Mouse (Mus musculus) midbrain, embryonic 10.5 days (tissue): ENCODE measurements around the gene Bmp2k. TPM values are rescaled to one million over a fixed set of nuclear protein-coding genes. Genes with fewer than 3 reads are reported as not detected.

Experiments used
- DNase-seq: peaks from one replicate; pipeline ENCODE4 v3.0.0-alpha.2; 2017; ENCODE audit warnings: low spot score
- H3K27ac ChIP-seq: fragments of 300-500 bp; sonication (generic); replicated peaks from 2 replicates; pipeline ENCODE4 v1.5.1; 2016; ENCODE audit warnings: mild to moderate bottlenecking
- H3K27me3 ChIP-seq: fragments of 300-500 bp; sonication (generic); 2 replicates; pipeline ENCODE4 v1.6.1; 2016; ENCODE audit warnings: low read depth, mild to moderate bottlenecking; ENCODE audit not compliant: poor library complexity, severe bottlenecking
- H3K36me3 ChIP-seq: fragments of 300-500 bp; sonication (generic); 2 replicates; pipeline ENCODE4 v1.6.1; 2016; ENCODE audit warnings: mild to moderate bottlenecking, moderate library complexity
- H3K4me1 ChIP-seq: fragments of 300-500 bp; sonication (generic); 2 replicates; pipeline ENCODE4 v1.6.1; 2016
- H3K4me3 ChIP-seq: fragments of 300-500 bp; sonication (generic); 2 replicates; pipeline ENCODE4 v1.5.1; 2016; ENCODE audit warnings: mild to moderate bottlenecking, moderate library complexity
- H3K9me3 ChIP-seq: fragments of 300-500 bp; sonication (generic); replicated peaks from 2 replicates; pipeline ENCODE4 v1.6.1; 2016; ENCODE audit warnings: mild to moderate bottlenecking
- WGBS: fragments of 180-500 bp; shearing (Covaris S2); methylation state at CpG from one replicate; pipeline ENCODE4 v1.1.7; 2016; 5-methylcytosine and 5-hydroxymethylcytosine counted together
- polyA plus RNA-seq: library from polyadenylated mRNA; unstranded; fragments of >200 nt; fragmentation: Nextera tagmentation; extraction: Ambion mirVana; gene quantifications from 2 replicates; pipeline ENCODE4 v1.2.1, GENCODE M21; 2016

Gene Bmp2k
- polyA plus RNA-seq, 1 experiment from 2014 or later, result 9.2 TPM

DNA sequence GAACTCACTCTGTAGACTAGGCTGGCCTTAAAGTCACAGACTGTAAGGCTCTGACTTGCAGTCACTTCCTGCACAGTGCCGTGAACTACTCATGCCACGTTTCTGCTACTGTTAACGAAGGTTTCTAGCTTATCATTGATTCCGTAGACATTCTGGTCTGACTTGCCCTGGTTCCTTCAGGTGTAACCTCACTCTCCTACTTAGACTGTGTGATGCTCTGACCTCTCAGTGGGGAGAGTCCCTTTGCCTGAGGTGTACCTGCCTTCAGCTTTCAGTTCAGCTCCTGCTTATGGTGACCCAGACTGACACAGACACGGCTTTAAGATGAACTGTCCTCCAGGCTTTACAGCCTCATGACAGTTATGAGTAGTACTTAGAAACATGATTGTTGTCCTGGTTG lies 56.7 kb downstream of the Bmp2k start:
- 93% methylated on average over 5 of the region's 5 CpGs for WGBS
- DNase-seq, result no peak
- no peaks in the 10 kb centered on the region for H3K4me1 ChIP-seq

DNA sequence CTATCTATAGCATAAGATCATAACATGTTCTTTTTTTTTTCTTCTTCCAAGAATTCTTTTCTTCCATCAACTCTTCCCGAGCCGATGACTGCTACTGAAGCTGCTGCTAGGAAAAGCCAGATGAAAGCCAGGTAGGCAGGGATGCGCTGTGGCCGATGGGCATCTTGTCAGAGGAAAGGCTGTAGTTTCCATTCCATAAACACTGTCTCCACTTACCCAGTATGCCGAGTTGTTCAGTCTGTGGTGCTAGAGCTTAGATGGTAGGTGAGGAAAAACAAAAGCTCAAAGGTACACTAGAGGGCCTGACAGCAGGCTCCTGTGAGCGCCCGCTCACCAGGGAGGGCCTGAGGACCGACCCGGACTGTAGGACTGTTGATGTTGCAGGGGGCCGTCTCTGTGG lies 57.3 kb downstream of the Bmp2k start:
- no peak overlapping the region for H3K4me3 ChIP-seq
- no peak overlapping the region for H3K27ac ChIP-seq
- H3K9me3 ChIP-seq, result no peaks in the 10 kb centered on the region
- no peaks in the 10 kb centered on the region for H3K27me3 ChIP-seq
- H3K4me1 ChIP-seq, result no peaks in the 10 kb centered on the region
- H3K36me3 ChIP-seq, result peaks cover 14% of the 10 kb centered on the region
- WGBS, result 86% methylated on average over 10 of the region's 10 CpGs
- no peak for DNase-seq

More for the DNA sequence above, 56.7 kb downstream of the Bmp2k start:
- no peaks in the 10 kb centered on the region for H3K27me3 ChIP-seq
- H3K27ac ChIP-seq, result no peak overlapping the region
- H3K9me3 ChIP-seq, result no peaks in the 10 kb centered on the region
- H3K4me3 ChIP-seq, result no peak overlapping the region
- H3K36me3 ChIP-seq, result peaks cover 14% of the 10 kb centered on the region

DNA sequence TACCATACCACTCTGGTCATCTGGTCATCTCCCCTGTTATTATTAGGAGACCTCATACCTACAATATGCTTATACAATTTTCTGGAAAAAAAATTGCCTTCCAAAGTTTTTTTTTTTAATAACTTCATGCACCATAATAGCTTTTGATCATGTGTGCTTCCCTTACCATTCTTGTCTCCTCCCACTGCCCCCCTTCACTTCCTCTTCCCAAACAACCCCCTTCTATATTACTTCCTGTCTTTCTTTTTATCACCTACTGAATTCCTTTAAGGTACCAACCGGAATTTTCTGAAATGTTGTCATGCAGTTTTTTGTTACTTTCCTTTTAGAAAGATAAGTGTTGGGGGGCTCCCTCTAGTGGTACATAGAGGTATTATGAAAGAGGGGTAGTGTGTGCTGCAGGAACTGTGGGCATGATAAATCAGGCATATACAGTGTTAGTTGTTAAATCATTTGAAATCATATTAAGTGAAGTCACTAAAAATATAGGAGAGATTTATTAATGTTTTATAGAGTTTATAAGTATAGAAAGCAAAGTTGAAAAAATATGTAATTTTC lies 58.1 kb downstream of the Bmp2k start:
- H3K9me3 ChIP-seq, result no peaks in the 10 kb centered on the region
- DNase-seq, result no peak
- no peak overlapping the region for H3K27ac ChIP-seq
- H3K4me3 ChIP-seq, result no peak overlapping the region
- no peaks in the 10 kb centered on the region for H3K27me3 ChIP-seq
- peaks cover 14% of the 10 kb centered on the region for H3K36me3 ChIP-seq
- WGBS, result 40% methylated on average over 1 of the region's 1 CpGs
- H3K4me1 ChIP-seq, result no peaks in the 10 kb centered on the region

DNA sequence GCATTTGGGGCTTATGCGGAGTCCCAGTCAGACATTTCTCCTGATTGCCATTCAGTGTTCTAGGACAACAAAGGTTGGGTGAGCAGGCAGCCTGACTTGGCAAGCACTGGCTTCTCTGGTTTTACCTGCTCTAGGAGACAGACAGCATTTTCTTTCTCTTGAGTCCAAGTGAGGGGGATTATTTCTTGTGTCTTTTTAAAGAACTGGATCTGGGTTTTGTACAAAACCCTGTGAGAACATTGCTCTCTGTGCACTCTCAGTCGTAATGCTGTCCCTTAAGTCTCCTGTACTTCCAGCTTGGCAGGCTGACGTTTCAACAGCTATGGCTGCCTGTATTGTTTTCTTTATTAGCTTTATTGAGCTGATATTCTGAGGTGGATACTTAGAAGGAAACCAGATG lies 58.9 kb downstream of the Bmp2k start:
- no peak overlapping the region for H3K4me3 ChIP-seq
- no peaks in the 10 kb centered on the region for H3K27me3 ChIP-seq
- no peak overlapping the region for H3K27ac ChIP-seq
- H3K9me3 ChIP-seq, result no peaks in the 10 kb centered on the region
- H3K4me1 ChIP-seq, result no peaks in the 10 kb centered on the region
- WGBS, result 90% methylated on average over 3 of the region's 3 CpGs
- H3K36me3 ChIP-seq, result peaks cover 14% of the 10 kb centered on the region
- DNase-seq, result no peak

DNA sequence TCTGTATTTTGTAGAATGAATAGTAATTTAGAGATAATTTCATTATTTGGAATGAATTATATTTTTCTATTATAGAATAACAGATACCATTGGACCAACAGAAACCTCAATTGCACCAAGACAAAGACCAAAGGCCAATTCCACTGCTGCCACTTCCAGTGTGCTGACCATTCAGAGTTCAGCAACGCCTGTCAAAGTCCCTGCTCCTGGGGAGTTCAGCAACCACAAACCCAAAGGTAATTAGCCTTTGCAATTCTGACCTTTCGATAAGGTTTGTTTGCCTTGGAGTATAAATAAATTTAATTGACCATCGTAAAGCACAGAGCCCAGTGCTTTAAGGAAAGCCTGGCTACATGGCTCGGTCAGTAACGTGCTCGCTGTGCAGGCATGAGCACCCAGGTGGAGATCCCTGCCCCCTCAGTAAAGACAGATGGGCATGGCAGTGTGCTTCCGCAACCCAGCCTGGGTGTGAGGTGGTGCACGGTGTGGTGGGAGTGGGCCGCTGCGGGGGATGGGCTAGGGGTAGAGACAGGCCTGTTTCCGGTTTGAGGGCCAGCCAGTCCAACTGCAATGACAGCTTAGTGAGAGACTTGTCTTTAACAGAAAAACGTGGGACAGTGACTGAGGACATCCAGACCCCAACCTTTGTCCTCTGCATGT lies 59.4 kb downstream of the Bmp2k start:
- Histone ChIP-seq H3K27me3 (no peaks in the 10 kb centered on the region), H3K27ac (no peak overlapping the region), H3K9me3 (no peaks in the 10 kb centered on the region), H3K4me3 (no peak overlapping the region), H3K4me1 (no peaks in the 10 kb centered on the region), H3K36me3 (peaks cover 14% of the 10 kb centered on the region)
- DNase-seq, result no peak
- WGBS, result 89% methylated on average over 12 of the region's 12 CpGs

DNA sequence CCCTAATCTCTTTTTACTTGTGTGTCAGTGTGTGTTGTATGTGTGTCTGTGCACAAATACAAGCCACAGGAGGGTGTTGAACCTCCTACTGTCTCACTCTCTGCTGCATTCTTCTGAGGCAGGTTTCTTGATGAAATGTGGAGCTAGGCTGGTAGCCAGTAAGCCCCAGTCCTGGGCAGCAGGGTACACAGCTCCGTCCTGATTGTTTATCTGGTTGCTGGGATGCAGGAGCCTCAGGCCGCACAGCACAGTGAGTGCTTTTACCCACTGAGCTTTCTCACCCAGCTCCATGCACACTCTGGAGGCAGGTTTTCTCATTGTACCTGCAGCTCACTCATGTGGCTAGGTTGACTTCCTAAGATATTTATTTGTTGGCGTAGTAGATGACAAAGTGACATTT lies 63.4 kb downstream of the Bmp2k start:
- H3K27me3 ChIP-seq, result no peaks in the 10 kb centered on the region
- H3K4me3 ChIP-seq, result no peak overlapping the region
- WGBS, result 61% methylated on average over 3 of the region's 3 CpGs

DNA sequence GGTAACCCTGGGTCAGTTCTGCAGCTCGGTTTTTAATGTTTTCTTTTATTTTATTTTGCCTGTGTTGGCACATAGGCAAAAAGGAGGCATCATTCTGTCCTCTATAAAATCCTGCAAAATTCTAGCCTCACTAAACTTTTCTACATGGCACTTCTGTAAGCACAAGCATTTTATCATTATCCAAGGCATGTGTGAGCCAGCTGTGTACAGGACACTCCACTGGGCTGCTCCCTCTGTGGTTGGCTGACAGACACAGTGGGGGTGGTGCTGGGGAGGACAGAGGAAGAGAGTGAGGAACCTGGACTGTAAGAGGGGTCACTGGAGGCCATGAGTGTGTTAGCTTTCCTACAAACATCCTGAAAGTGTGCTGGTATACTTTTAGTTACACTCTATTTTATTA lies 64.6 kb downstream of the Bmp2k start:
- H3K27ac ChIP-seq, result no peak overlapping the region
- no peaks in the 10 kb centered on the region for H3K4me1 ChIP-seq
- H3K9me3 ChIP-seq, result no peaks in the 10 kb centered on the region
- H3K36me3 ChIP-seq, result peaks cover 38% of the 10 kb centered on the region
- WGBS, result 71% methylated on average over 1 of the region's 1 CpGs
- DNase-seq, result no peak
- no peaks in the 10 kb centered on the region for H3K27me3 ChIP-seq
- no peak overlapping the region for H3K4me3 ChIP-seq

More for the DNA sequence above, 63.4 kb downstream of the Bmp2k start:
- no peak for DNase-seq
- Histone ChIP-seq H3K4me1 (no peaks in the 10 kb centered on the region), H3K9me3 (no peaks in the 10 kb centered on the region), H3K36me3 (peaks cover 29% of the 10 kb centered on the region), H3K27ac (no peak overlapping the region)

- DNase-seq, result no peak
- Histone ChIP-seq H3K9me3 (no peaks in the 10 kb centered on the region), H3K4me1 (no peaks in the 10 kb centered on the region), H3K27me3 (no peaks in the 10 kb centered on the region), H3K27ac (no peak overlapping the region), H3K4me3 (no peak overlapping the region), H3K36me3 (peaks cover 46% of the 10 kb centered on the region)
- 89% methylated on average over 4 of the region's 4 CpGs for WGBS
Measured at GRCm38 (mm10) chr5:97065746-97066145, 68.3 kb downstream of the Bmp2k start.

DNA sequence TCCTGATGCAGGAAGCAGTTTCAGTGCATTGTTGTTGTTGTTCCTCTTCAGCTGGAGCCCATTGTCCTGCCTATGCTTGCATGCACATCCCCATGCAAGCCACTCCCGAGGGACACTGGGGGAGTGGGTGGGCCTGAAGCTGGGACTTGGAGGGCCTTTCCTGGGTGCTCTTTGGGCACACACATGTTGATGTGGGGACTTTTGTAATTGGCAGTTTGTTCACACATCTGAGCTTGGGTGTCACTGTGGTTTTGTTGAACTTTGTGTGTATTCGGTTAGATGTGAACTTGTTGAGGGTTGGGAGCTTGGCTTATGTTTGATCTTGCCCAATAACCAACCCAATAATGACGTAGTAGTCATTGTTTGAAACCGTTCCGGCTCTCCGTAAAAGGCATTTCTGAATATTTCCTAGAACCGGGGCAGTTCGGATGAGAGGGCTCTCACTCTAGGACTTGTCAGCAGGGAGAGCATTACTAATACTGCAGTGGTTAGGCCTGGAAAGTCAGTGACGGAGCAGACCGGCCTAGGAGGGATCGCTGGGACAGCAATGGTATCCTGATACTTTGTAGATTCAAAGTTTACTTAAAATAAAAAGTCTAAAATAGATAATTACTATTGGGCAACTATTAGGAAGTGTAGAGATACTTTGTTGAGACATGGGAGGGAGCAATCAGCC lies 78.1 kb downstream of the Bmp2k start:
- WGBS, result 90% methylated on average over 11 of the region's 11 CpGs
- H3K27me3 ChIP-seq, result no peaks in the 10 kb centered on the region
- no peak overlapping the region for H3K4me3 ChIP-seq
- no peak for DNase-seq
- peaks cover 10% of the 10 kb centered on the region; the same call in 1 of the 2 replicates for H3K4me1 ChIP-seq
- no peaks in the 10 kb centered on the region for H3K9me3 ChIP-seq
- peaks cover 1% of the 10 kb centered on the region; the same call in 1 of the 2 replicates for H3K36me3 ChIP-seq
- no peak overlapping the region for H3K27ac ChIP-seq

DNA sequence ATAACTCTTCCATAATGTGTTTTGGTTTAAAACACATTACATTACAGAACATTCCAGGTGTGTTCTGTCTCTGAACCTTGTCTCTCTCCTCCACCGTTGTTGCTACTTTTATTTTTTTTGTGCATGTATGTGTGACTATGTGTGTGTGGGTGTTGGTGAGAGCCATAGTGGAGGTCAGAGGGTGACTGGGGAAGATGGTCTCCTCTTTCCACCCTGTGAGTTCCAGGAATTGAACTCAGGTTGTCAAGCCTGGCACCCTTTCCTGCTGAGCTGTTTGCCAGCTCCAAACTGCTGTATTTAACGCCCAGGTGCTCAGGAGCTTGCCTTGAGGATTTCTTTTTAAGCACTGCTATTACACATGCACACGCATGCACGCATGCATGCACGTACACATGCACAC lies 78.7 kb downstream of the Bmp2k start:
- Histone ChIP-seq H3K4me3 (no peak overlapping the region), H3K9me3 (no peaks in the 10 kb centered on the region), H3K4me1 (peaks cover 10% of the 10 kb centered on the region; the same call in 1 of the 2 replicates), H3K27ac (no peak overlapping the region), H3K27me3 (no peaks in the 10 kb centered on the region), H3K36me3 (no peaks in the 10 kb centered on the region)
- WGBS, result 96% methylated on average over 5 of the region's 5 CpGs
- DNase-seq, result no peak

DNA sequence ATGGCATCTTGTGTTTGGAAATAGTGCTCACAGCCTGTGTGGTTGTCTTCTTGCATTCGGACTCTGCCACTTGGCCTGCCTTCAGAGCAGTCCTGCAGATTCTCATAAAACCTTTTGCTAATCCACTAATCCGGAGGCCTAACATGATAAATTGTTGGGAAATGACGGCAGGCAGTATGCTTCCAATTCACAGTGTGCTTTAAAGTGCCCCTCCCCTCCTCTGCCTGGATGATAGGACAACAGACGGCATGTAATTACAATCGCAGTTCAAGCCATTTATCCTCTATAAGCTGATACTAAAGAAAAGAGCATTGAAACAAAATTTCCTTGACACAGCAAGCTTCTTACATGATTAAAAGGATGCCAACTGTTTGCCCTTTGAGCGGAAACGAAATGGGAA lies 80.2 kb downstream of the Bmp2k start:
- no peak overlapping the region for H3K4me3 ChIP-seq
- H3K9me3 ChIP-seq, result no peaks in the 10 kb centered on the region
- DNase-seq, result no peak
- no peaks in the 10 kb centered on the region for H3K27me3 ChIP-seq
- no peaks in the 10 kb centered on the region for H3K36me3 ChIP-seq
- H3K4me1 ChIP-seq, result peaks cover 10% of the 10 kb centered on the region; the same call in 1 of the 2 replicates
- no peak overlapping the region for H3K27ac ChIP-seq
- WGBS, result 72% methylated on average over 7 of the region's 7 CpGs

DNA sequence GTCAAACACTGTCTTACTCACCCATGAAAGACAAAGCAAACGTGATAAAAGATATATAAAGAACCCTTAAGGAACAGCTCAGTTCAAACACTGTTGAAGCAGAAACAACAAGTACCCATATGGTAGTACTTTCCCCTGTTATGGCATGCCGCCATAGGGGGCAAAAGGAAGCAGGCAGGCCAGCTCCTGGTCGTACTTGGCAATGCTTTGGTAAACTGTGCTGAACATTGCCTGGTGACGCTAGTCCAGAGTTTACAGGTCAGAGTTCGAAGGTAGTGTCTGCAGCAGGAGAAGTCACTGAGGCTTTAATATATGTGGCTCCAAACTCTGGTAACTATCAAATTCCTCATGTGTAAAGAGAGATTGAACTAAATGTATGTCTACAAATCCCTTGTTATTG lies 81.2 kb downstream of the Bmp2k start:
- Histone ChIP-seq H3K36me3 (0 out of 2 replicates have a peak, but pooled peaks cover 3% of the 10 kb centered on the region), H3K9me3 (no peaks in the 10 kb centered on the region), H3K27ac (no peak overlapping the region), H3K27me3 (no peaks in the 10 kb centered on the region), H3K4me1 (peaks cover 10% of the 10 kb centered on the region; the same call in 1 of the 2 replicates), H3K4me3 (no peak overlapping the region)
- no peak for DNase-seq
- 83% methylated on average over 5 of the region's 5 CpGs for WGBS

- Histone ChIP-seq H3K4me3 (no peak overlapping the region), H3K9me3 (no peaks in the 10 kb centered on the region), H3K36me3 (0 out of 2 replicates have a peak, but pooled peaks cover 12% of the 10 kb centered on the region), H3K4me1 (peaks cover 10% of the 10 kb centered on the region; the same call in 1 of the 2 replicates), H3K27me3 (no peaks in the 10 kb centered on the region), H3K27ac (no peak overlapping the region)
- no peak for DNase-seq
- 79% methylated on average over 3 of the region's 3 CpGs for WGBS
Measured at GRCm38 (mm10) chr5:97081481-97081880, 84.0 kb downstream of the Bmp2k start.
